Mouse (Mus musculus) lung, postnatal 0 days (tissue): ENCODE measurements at regions not wholly inside any gene's neighbourhood (a gene's known extent, or its start where the extent isn't known, plus 50 kb on each side); places are given as distances from the start of the nearest gene placed in this dataset.

Source experiments
- CTCF ChIP-seq: IDR thresholded peaks from 2 replicates; pipeline ENCODE4 v1.5.1; 2016; ENCODE audit warnings: antibody characterized with exemption, mild to moderate bottlenecking
- EP300 ChIP-seq: IDR thresholded peaks from 2 replicates; pipeline ENCODE4 v1.6.1; 2016; ENCODE audit warnings: antibody characterized with exemption, mild to moderate bottlenecking, control low read depth

GRCm38 (mm10) chr5:106062926-106063325 is 186.6 kb downstream of the Zfp326 start:
- TF ChIP-seq CTCF = no peak
- no peak for TF ChIP-seq EP300
